Mouse (Mus musculus): ENCODE data around the gene Gm4881.

Gene Gm4881

DNA sequence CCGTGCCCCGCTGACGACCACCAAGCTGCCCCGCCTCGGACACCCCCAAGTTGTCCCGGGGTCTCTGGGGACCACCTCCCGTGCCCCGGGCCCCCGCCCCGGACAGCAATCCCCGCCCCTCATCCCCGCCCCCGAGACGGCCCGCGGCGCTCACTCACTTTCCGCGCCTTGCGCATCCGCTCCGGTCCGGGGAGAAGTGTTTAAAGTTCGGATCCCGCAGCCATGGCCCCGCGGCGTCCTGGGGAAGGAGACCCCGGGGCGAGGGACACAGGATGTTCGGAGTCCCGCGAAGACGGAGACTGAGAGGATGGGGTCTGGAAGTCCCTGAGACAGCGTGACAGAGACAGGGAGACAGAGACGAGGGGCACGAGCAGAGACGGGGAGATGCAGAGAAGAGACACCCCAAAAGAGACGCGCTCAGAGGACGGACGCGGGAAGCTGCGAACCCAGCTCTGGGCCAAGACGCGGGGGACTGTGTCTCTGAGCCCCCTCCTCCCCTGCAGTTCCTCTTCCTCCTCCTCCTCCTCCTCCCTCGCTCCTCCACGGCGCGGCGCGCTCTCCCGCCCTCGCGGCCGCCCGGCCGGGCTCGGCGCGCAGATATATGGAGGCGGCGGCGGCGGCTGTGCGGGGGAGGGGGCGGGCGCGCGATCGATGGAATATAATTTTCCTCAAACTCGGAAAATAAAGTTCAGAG lies at the start of gene Gm4881:
Gene Gm4881, minus strand, starts transcription at position 238 of the 694 bp plus-strand sequence.
- DNase-seq (ENCODE audit: low read depth, low spot score) = no peak

DNA sequence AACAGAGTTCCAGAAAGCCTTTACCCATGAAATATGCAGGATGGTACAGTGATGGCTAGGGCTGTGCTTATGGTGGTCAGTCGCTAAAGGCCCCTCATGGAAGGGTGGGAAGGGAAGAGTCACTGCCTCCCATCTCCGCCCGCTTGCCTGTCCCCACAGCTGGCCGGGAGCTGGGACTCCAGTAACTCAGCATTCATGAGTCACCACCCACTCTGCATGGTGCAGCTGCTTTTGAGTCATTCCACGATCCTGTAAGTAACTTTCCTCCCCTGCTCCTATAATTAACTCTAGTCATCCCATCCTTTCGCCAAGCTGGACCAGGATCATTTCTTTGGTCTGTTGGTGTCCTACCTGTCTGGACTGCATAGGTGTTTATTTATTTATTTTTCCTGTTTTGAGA lies 48.8 kb upstream of the Gm4881 start:
- no peak for DNase-seq (ENCODE audit: low read depth, low spot score)

DNA sequence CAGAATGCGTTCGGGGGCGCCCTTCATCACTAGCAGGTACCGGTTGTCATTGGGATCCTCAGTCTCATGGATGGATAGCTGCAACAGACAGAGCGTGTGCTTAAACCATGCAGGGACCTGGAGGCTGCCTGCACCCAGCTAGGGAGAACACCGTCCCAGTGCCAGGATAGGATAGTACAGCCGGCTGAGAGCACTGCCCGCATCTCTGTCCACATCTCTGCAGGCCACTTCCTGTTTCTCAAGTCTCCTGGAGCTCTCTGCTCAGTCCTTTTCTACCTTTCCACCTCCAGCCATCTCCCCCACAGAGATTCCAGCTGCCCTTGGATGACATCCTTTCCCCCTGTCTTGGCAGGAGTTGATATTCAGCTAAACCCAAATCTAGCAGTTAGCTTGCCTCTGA lies 46.2 kb upstream of the Gm4881 start:
- DNase-seq (ENCODE audit: low read depth, low spot score) = no peak

DNA sequence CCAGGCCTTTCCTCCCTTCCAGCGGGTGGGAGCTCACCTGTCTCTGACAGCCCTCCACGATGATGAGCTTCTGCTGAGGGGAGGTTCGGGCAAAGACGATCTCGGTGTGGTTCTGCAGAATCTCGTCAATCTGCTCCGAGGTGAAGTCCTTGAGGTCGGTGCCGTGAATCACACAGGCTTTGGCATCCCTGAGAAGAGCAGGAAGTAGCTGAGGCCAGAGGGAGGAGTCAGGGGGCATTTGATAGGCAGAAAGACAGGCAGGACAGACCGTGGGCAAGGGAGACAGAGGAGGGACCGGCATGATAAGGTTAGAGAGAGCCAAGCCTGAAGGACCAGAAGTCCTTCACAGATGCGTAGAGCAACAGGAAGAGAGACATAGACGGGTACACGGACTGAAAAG lies 43.6 kb upstream of the Gm4881 start:
- no peak for DNase-seq (ENCODE audit: low read depth, low spot score)

DNA sequence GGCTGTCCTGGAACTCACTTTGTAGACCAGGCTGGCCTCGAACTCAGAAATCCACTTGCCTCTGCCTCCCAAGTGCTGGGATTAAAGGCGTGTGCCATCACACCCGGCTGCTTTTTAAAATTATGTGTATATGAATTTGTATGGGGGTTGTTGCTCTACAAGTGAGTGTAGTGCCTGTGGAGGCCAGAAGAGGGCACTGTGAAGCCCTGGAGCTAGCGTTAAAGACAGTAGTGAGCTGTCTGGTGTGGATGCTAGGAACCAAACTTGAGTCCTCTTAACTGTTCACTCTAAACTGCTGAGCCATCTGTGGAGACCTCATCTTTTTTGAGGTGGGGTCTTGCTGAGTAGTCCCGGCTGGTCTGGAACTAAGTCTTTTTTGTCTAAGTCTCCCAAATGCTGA lies 41.5 kb upstream of the Gm4881 start:
- no peak for DNase-seq (ENCODE audit: low read depth, low spot score)

DNA sequence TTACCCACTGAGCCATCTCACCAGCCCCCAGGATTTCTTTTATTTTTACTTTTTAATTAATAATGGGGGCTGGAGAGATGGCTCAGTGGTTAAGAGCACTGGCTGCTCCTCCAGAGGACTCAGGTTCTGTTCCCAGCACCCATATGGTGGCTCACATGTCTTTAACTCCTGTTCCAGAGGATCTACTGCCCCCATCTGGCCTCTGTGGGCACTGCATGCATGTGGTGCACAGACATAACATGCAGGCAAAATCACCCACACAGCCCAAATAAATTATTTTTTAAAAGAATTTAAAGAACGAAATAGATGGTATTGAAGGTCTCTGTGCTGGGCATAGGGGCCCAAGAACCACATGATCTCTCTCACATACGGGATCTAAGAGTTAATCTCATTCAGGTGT lies 40.0 kb upstream of the Gm4881 start:
- no peak for DNase-seq (ENCODE audit: low read depth, low spot score)

DNA sequence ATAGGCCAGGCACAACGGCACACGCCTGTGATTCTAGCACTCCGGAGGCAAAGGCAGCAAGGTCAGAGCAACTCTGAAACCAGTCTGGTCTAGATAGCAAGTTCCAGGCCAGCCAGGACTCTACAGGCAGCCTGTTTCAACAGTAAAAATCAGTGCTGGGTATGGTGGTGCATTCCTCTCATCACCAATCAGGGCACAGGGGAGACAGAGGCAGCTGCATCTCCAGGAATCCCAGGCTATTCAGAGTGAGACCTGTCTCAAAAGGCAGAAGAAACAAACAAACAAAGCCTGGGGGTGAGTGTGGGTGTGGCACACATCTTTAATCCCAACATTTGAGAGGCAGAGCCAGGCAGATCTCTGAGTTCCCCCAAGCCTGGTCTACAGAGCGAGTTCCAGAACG lies 39.1 kb upstream of the Gm4881 start:
- no peak for DNase-seq (ENCODE audit: low read depth, low spot score)

DNA sequence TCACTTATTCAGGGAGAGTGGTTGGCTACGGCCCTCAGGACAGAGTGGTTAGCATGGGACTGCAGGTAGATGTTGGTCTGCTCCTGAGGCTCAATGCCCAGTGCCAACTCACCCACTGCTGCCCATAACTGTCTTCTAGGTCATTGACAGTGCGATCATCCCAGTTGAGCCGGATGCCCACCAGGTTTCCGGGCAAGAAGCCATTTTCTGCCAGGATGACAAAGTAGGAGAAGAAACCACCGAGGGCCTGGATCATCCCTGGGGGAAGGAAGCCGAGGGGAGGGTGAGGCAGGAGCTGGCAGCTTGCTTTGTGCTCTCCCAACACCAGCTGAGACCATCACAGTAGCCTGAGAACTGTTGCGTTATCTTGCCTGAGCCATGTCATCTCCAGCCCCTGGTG lies 36.1 kb upstream of the Gm4881 start:
- no peak for DNase-seq (ENCODE audit: low read depth, low spot score)

DNA sequence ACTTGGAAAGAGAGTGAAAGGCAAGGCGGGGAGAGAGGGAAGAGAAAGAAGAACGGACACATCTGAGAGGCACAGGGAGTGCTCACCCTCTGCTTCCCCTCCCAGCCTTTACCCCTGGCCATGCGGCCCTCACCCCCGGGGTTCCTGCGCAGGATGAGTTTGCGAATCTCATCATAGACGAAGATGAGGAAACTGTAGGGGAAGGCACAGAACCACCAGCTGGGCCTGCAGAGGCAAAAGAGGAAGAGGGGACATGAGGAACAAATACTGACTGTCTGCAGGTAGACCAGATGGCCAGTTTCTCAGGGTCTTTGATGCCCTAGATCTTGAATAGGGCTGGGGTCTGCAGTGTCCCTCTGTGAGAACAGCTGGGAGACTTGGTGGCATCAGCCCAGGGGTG lies 34.5 kb upstream of the Gm4881 start:
- DNase-seq (ENCODE audit: low read depth, low spot score) = no peak

DNA sequence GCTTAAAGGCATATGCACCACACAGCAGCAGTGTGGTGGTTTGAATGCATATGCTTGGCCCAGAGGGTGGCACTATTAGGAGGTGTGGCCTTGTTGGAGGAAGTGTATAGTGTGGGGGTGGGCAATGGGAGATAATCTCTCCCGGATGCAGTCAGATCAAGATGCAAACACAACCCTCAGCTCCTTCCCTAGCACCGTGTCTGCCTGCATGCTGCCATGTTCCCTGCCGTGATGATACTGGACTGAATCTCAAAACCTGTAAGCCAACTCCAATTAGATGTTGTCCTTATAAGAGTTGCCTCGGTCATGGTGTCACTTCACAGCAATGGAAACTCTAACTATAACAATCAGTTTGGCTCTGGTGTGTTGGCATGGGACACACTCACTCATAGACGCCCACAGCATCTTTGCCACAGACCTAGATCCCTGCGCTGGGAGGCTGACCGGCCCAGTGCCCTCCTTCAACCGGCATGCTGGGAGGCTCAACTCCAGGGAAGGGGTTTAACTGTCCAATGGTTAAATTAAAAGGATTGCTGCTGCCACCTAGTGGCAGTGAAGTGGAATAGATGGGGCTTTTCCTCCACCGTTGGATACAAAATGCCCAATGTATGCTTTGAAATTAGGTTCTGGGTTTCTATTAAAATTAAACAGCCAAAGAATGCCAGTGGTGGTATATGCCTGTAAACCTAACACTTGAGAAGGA lies 30.8 kb upstream of the Gm4881 start:
- DNase-seq (ENCODE audit: low read depth, low spot score) = peak; percentile 74

DNA sequence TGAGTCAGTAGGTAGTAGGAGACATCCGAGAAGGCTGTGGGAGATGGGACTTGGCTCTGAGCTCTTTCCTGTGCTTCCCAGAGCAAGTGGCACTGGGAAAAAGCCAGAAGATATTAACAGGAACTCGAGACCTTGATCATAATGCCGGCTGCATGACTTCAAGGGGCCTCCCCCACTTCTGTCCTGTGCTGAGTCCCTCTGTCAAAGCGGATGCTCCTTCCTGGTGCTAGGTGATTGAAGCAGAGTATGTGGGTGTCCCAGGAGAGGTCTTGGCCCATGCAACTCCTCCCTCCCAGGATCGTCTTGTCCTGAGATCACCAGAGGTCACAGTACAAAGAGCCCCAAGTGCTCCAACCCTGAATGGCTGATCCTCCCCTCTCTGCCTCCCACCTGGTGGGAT lies 29.6 kb upstream of the Gm4881 start:
- no peak for DNase-seq (ENCODE audit: low read depth, low spot score)

DNA sequence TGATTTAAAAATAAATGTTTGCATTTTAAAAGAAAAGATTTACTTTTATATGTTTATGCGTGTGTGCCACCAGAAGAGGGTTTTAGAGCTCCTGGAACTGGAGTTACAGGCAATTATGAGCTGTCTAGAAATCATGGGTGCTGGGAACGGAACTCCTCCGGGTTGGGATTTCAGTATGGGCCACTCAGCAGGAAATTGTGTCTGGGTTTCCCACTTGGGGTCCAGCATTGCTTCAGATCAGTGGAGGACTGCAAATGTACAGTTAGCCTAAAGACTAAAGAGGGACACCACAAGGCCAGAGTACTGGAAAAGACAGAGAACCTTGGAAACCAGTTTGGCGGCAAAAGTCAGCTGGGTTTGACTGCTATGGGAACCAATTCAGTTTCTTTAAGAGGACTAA lies 28.9 kb upstream of the Gm4881 start:
- no peak for DNase-seq (ENCODE audit: low read depth, low spot score)

DNA sequence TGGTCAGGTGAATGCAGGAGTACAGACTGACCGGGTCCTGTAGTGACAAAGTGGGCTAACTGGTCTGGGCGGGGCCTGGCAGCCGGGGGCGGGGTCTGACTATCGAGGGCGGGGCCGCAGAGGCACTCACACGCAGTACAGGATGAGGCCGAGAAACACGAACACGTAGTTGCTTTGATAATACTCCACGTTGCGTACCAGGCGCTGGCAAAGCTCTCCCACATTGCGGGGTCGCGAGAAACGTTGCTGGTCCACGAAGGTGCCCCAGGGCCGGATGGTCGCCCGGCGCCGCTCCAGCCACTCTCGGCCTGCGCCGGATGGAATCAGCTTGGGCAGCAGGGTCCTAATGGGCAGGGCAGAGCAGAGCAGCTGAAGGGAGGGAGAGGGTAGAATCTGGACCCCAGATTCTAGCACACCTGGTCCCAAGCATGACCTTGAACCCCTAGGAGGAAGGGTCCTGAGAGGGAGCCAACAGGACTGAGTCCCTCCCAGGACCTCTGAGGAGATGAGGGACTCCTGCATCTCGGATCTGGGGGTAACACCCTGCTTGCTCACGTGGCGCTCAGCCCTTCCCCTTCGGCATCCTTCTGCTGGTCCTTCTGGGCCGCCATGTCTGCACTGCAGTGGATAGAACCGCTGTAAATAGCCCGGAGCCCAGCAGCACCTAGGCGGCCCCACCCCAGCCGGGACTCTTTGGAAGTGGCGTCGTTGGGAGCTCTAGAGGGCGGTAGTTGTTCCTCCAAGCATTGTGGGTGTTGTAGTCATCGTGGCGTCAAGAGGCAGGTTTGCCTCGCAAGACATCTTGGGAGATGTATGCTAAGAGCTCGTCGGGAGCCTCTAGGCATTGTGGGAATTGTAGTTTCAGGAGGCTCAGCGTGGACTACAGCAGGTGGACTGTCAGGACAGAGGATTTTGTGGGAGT lies 27.9 kb upstream of the Gm4881 start, which contains the start of gene Rabac1:
Gene Rabac1, minus strand, starts transcription at position 783 of the 922 bp plus-strand sequence.
- peak; percentile 93 for DNase-seq (ENCODE audit: low read depth, low spot score)

DNA sequence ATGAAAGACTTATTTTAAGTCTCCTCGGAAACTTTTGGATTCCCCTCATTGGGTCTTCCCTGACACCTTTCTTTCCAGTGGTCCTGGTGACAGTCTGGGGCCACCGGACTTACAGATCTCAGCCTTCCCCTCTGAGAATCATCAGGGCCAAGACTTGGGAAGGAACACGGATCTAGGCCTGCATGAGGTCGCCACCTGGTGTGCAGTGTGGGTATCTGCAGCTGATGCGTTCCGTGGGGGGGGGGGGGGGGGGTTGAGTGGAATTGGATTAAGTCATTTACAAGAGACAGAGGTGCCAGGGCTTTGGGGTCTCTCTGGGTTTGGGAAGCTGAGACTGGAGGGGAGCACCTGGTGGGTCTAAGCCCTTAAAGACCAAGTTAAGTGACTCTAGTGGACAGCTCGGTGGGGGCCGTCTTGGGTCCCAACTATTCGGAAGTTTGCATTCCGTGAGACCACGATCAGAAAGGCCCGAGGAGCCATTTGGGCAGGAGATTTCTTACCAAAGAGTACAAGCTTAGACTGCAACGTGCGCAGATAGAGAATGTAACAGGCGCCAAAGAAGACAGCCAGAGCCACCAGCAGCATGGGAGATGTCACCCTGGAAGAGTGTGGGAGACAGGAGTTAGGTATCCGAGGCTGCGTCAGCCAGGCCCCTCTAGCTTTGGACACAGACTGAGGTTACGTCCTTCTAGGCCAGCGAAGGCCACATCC lies 27.1 kb upstream of the Gm4881 start:
- peak; percentile 71 for DNase-seq (ENCODE audit: low read depth, low spot score)

DNA sequence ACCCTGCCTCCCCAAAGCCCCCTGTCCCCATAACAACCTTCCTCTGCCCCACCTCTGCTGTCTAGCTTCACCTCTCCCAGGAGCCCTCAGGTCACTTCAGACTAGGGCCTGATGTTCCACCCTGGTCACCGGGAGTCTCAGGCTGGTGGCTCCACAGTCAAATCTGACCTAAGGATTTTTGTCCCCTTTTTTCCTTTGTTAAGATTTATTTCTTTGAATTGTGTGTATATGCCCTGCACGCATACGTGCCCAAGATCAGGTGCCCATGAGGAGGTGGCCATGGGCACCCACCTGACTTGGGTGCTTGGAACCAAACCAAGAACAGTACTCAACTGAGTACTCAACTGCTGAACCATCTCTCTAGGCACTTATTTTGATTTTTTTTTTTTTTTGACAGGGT lies 26.0 kb upstream of the Gm4881 start:
- no peak for DNase-seq (ENCODE audit: low read depth, low spot score)

DNA sequence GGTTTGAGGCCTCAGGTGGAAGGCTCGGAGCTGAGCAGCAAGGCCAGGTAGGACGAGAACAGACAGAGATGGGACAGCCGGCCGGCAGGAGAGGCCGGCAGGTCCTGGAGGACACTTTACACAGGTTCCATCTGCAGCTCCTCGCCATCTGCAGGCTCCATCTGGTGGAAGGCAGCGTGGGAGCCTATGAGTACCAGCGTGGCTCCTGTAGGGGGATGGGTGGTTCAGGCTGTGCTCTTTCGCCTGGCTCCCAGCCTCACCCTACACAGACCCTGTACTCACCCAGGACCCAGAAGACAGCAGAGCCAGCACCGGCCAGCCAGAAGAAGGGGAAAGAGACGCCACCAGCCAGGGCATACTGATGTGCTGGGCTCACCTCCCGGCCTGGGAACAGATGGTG lies 25.5 kb upstream of the Gm4881 start:
- DNase-seq (ENCODE audit: low read depth, low spot score) = no peak

DNA sequence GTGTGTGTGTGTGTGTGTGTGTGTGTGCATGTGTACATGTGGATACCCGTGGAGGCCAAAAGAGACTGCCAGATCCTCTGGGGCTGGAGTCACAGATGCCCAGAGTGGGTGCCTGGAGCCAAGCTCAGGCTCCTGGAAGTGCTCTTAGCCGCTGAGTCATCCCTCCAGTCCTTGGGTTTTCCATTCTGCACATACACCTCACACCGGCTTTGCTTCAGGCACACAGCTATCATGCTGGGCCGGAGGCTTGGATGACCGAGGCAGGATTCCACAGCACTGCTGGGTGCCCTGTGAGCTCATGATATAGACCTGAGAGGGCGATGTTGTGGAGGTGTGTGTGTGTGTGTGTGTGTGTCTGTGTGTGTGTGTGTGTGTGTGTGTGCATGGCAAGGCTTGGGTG lies 24.2 kb upstream of the Gm4881 start:
- DNase-seq (ENCODE audit: low read depth, low spot score) = no peak

DNA sequence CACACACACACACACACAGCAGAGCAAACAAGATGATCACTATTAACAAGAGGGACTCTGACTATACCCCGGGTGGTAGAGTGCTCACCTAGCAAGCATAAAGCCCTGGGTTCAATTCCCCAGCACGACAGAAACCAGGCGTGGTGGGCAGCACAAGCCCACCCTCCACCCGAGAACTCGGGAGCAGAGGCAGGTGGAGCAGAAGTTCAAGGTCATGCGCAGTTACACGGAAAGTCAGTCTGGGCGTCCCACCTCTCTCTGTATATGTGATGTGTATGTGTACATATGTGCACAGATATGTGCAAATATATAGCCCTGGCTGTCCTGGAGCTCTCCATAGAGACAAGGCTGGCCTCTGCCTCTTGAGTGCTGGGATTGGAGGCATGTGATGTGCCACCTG lies 23.7 kb upstream of the Gm4881 start:
- DNase-seq (ENCODE audit: low read depth, low spot score) = no peak

DNA sequence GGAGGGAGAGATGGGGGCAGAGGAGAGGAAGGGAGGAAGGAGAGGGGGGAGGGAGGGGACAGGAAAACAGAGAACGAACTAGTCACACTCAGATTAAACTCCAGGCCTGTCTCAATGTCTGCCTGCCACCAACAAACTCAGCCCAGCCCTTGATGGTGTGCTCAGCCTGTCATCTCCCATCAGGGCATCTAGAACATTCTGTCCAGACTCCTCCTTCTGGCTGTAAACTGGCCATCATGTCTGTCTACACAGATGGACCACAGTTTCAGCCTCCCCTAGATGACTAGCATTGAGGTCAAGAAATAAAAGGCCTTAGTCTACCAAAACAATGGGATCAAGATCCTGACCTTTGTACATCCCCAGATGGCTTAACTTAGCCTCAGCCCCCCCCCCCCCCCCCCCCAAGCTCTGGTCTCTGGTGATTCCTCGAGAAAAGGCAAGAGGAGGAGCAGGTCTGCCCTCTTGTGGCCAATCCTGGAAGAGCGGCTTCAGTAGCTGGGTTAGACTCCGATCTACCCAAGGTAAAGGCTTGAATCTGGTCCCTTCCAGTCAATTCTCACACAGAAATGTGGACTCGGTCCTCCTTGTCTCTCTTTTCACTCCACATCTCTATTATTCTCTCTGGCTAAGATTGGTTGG lies 20.7 kb upstream of the Gm4881 start:
- DNase-seq (ENCODE audit: low read depth, low spot score) = peak; percentile 84

DNA sequence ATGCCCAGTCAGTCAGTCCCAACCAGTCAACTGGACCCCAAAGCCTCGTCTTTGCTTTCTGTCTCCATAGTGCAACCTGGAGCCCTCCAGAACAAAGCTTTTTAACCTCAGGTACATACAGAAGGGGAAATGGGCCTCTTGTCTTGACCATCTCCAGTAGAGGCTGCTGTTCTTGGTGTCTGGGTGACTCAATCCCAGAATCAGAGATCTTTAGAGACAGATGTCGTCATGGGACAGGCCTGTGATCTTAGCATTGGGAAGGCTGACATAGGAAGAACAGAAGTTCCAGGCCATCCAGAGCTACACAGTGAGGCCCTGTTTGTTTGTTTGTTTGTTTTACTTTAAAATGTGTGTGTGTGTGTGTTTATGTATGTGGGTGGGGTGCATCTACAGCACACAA lies 20.0 kb upstream of the Gm4881 start:
- no peak for DNase-seq (ENCODE audit: low read depth, low spot score)

DNA sequence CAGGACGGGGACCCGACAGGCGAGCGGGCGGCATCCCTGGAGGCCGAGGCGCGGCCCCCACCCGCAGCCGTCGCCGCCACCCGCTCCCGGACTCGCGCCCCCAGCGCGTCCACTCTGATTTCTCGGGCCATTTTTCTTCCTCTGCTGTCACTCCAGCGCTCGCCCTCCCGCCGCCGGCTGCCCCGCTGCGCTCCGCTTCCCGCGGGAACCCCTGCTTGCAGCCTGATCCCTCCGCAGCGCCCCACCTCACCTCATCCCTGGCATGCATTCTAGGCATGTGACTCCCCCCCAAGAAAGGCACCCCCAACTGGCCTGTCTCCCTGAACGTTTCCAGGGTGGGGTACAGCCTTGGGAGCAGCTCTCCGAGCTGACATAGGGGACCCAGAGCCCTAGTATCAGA lies 10.9 kb upstream of the Gm4881 start:
- no peak for DNase-seq (ENCODE audit: low read depth, low spot score)

Measured in mesoderm, embryonic 11.5 days (tissue).